Mouse (Mus musculus) embryonic facial prominence, embryonic 12.5 days (tissue): ENCODE data around the gene Bcas3. TPM values are rescaled to one million over a fixed set of nuclear protein-coding genes. Genes with fewer than 3 reads are reported as not detected.

Experiments used
- ATAC-seq: fragments of 200-750 bp; cut with Nextera tagmentation; 2 replicates; pipeline ENCODE4 v1.8.0; 2017; ENCODE audit not compliant: insufficient number of reproducible peaks, insufficient read depth, low FRiP score, low TSS enrichment
- H3K27ac ChIP-seq: fragments of 300-500 bp; sonication (generic); 2 replicates; pipeline ENCODE4 v1.5.1; 2016; ENCODE audit warnings: mild to moderate bottlenecking
- H3K27me3 ChIP-seq: fragments of 300-500 bp; sonication (generic); 2 replicates; pipeline ENCODE4 v1.6.1; 2016; ENCODE audit warnings: mild to moderate bottlenecking, moderate library complexity
- H3K36me3 ChIP-seq: fragments of 300-500 bp; sonication (generic); 2 replicates; pipeline ENCODE4 v1.6.1; 2016; ENCODE audit warnings: mild to moderate bottlenecking
- H3K4me1 ChIP-seq: fragments of 300-500 bp; sonication (generic); 2 replicates; pipeline ENCODE4 v1.6.1; 2016
- H3K4me2 ChIP-seq: fragments of 300-500 bp; sonication (generic); replicated peaks from 2 replicates; pipeline ENCODE4 v1.6.1; 2016; ENCODE audit warnings: mild to moderate bottlenecking, moderate library complexity
- H3K4me3 ChIP-seq: fragments of 300-500 bp; sonication (generic); 2 replicates; pipeline ENCODE4 v1.5.1; 2016; ENCODE audit warnings: mild to moderate bottlenecking
- H3K9ac ChIP-seq: fragments of 300-500 bp; sonication (generic); 2 replicates; pipeline ENCODE4 v1.6.1; 2016; ENCODE audit warnings: mild to moderate bottlenecking, moderate library complexity
- H3K9me3 ChIP-seq: fragments of 300-500 bp; sonication (generic); 2 replicates; pipeline ENCODE4 v1.6.1; 2016; ENCODE audit warnings: mild to moderate bottlenecking, moderate library complexity
- WGBS: fragments of 180-500 bp; shearing (Covaris S2); methylation state at CpG from one replicate; pipeline ENCODE4 v1.1.7; 2016; 5-methylcytosine and 5-hydroxymethylcytosine counted together
- polyA plus RNA-seq: library from polyadenylated mRNA; unstranded; fragments of >200 nt; fragmentation: Nextera tagmentation; extraction: Ambion mirVana; gene quantifications from 2 replicates; pipeline ENCODE4 v1.2.1, GENCODE M21; 2016

Gene Bcas3
- polyA plus RNA-seq, 1 experiment from 2014 or later = 28.7 TPM

GRCm38 (mm10) chr11:85816471-85816870, 463.5 kb downstream of the Bcas3 start:
- no peaks in the 10 kb centered on the region for H3K9me3 ChIP-seq
- no peak overlapping the region for H3K4me2 ChIP-seq
- no peaks in the 10 kb centered on the region for H3K36me3 ChIP-seq
- no peak overlapping the region for H3K9ac ChIP-seq
- no peak overlapping the region for H3K4me3 ChIP-seq
- WGBS = 25% methylated on average over 5 of the region's 5 CpGs
- peaks cover 44% of the 10 kb centered on the region for H3K4me1 ChIP-seq
- ATAC-seq = no peak
- H3K27ac ChIP-seq = peak overlapping the region; percentile 31; the same call in 1 of the 2 replicates
- H3K27me3 ChIP-seq = peaks cover 6% of the 10 kb centered on the region

- Histone ChIP-seq H3K4me2 (no peak overlapping the region), H3K9ac (no peak overlapping the region), H3K4me1 (peaks cover 53% of the 10 kb centered on the region)
These were observed 465.4 kb downstream of the Bcas3 start for GRCm38 (mm10) chr11:85818401-85818800.

GRCm38 (mm10) chr11:85820959-85821358, 468.0 kb downstream of the Bcas3 start:
- Histone ChIP-seq H3K9me3 (no peaks in the 10 kb centered on the region), H3K27ac (no peak overlapping the region), H3K27me3 (peaks cover 17% of the 10 kb centered on the region), H3K4me2 (no peak overlapping the region), H3K4me1 (peaks cover 43% of the 10 kb centered on the region), H3K36me3 (no peaks in the 10 kb centered on the region), H3K9ac (no peak overlapping the region), H3K4me3 (no peak overlapping the region)
- 78% methylated on average over 3 of the region's 3 CpGs for WGBS
- no peak for ATAC-seq

More at GRCm38 (mm10) chr11:85818401-85818800, 465.4 kb downstream of the Bcas3 start:
- H3K4me3 ChIP-seq = no peak overlapping the region
- H3K9me3 ChIP-seq = no peaks in the 10 kb centered on the region
- H3K27ac ChIP-seq = no peak overlapping the region
- 71% methylated on average over 3 of the region's 3 CpGs for WGBS
- H3K27me3 ChIP-seq = peaks cover 6% of the 10 kb centered on the region
- no peaks in the 10 kb centered on the region for H3K36me3 ChIP-seq
- no peak for ATAC-seq

- H3K27me3 ChIP-seq = peaks cover 23% of the 10 kb centered on the region
- no peak overlapping the region for H3K4me3 ChIP-seq
- peaks cover 37% of the 10 kb centered on the region for H3K4me1 ChIP-seq
- H3K4me2 ChIP-seq = no peak overlapping the region
- H3K36me3 ChIP-seq = no peaks in the 10 kb centered on the region
- H3K9ac ChIP-seq = no peak overlapping the region
- no peak overlapping the region for H3K27ac ChIP-seq
- no peaks in the 10 kb centered on the region for H3K9me3 ChIP-seq
- WGBS = 77% methylated on average over 9 of the region's 9 CpGs
- no peak for ATAC-seq
These were observed 468.7 kb downstream of the Bcas3 start for GRCm38 (mm10) chr11:85821659-85822058.

- peaks cover 48% of the 10 kb centered on the region for H3K4me1 ChIP-seq
- H3K36me3 ChIP-seq = no peaks in the 10 kb centered on the region
- H3K4me2 ChIP-seq = no peak overlapping the region
- no peak for ATAC-seq
- H3K4me3 ChIP-seq = no peak overlapping the region
- 12% methylated on average over 6 of the region's 6 CpGs for WGBS
- no peak overlapping the region for H3K27ac ChIP-seq
- H3K9ac ChIP-seq = no peak overlapping the region
- peaks cover 36% of the 10 kb centered on the region for H3K27me3 ChIP-seq
- no peaks in the 10 kb centered on the region for H3K9me3 ChIP-seq
These were observed 470.2 kb downstream of the Bcas3 start for GRCm38 (mm10) chr11:85823181-85823580.

GRCm38 (mm10) chr11:85823794-85824193, 470.8 kb downstream of the Bcas3 start:
- no peak overlapping the region for H3K9ac ChIP-seq
- H3K27ac ChIP-seq = no peak overlapping the region
- H3K4me1 ChIP-seq = peaks cover 52% of the 10 kb centered on the region
- ATAC-seq = no peak
- H3K4me3 ChIP-seq = no peak overlapping the region
- H3K9me3 ChIP-seq = no peaks in the 10 kb centered on the region
- H3K4me2 ChIP-seq = no peak overlapping the region
- no peaks in the 10 kb centered on the region for H3K36me3 ChIP-seq
- peaks cover 41% of the 10 kb centered on the region for H3K27me3 ChIP-seq
- 47% methylated on average over 4 of the region's 4 CpGs for WGBS

GRCm38 (mm10) chr11:85825031-85825430, 472.1 kb downstream of the Bcas3 start:
- no peak for ATAC-seq
- no peak overlapping the region for H3K4me2 ChIP-seq
- WGBS = 71% methylated on average over 10 of the region's 10 CpGs
- H3K36me3 ChIP-seq = no peaks in the 10 kb centered on the region
- H3K4me3 ChIP-seq = no peak overlapping the region
- H3K9me3 ChIP-seq = no peaks in the 10 kb centered on the region
- H3K27ac ChIP-seq = no peak overlapping the region
- peaks cover 49% of the 10 kb centered on the region for H3K27me3 ChIP-seq
- no peak overlapping the region for H3K9ac ChIP-seq
- H3K4me1 ChIP-seq = peaks cover 56% of the 10 kb centered on the region

GRCm38 (mm10) chr11:85825823-85826222, 472.9 kb downstream of the Bcas3 start:
- no peak overlapping the region for H3K27ac ChIP-seq
- no peaks in the 10 kb centered on the region for H3K9me3 ChIP-seq
- peaks cover 52% of the 10 kb centered on the region for H3K27me3 ChIP-seq
- no peak for ATAC-seq
- no peak overlapping the region for H3K4me3 ChIP-seq
- H3K4me1 ChIP-seq = peaks cover 64% of the 10 kb centered on the region
- no peaks in the 10 kb centered on the region for H3K36me3 ChIP-seq
- H3K4me2 ChIP-seq = no peak overlapping the region
- H3K9ac ChIP-seq = no peak overlapping the region
- WGBS = 63% methylated on average over 7 of the region's 7 CpGs

- Histone ChIP-seq H3K4me1 (peaks cover 61% of the 10 kb centered on the region), H3K36me3 (no peaks in the 10 kb centered on the region), H3K9ac (no peak overlapping the region), H3K27me3 (peaks cover 56% of the 10 kb centered on the region), H3K27ac (no peak overlapping the region; the same call in 1 of the 2 replicates), H3K4me2 (0 out of 2 replicates have a peak overlapping the region, but pooled peaks have one; percentile 13), H3K4me3 (no peak overlapping the region), H3K9me3 (no peaks in the 10 kb centered on the region)
- no peak for ATAC-seq
- WGBS = 9% methylated on average over 9 of the region's 9 CpGs
These were observed 474.4 kb downstream of the Bcas3 start for GRCm38 (mm10) chr11:85827342-85827741.

- Histone ChIP-seq H3K27me3 (peaks cover 56% of the 10 kb centered on the region), H3K36me3 (no peaks in the 10 kb centered on the region), H3K4me2 (peak overlapping the region; percentile 72), H3K4me1 (peaks cover 54% of the 10 kb centered on the region), H3K9me3 (no peaks in the 10 kb centered on the region), H3K27ac (peak overlapping the region; percentile 98), H3K9ac (peak overlapping the region; percentile 99), H3K4me3 (peak overlapping the region; percentile 54)
- WGBS = 8% methylated on average over 38 of the region's 38 CpGs
- ATAC-seq = no peak
These were observed 475.9 kb downstream of the Bcas3 start for GRCm38 (mm10) chr11:85828691-85829519.

GRCm38 (mm10) chr11:85829520-85830440, 476.8 kb downstream of the Bcas3 start:
- Histone ChIP-seq H3K27ac (peak overlapping the region; percentile 98), H3K27me3 (peaks cover 56% of the 10 kb centered on the region), H3K4me2 (peak overlapping the region; percentile 72), H3K4me1 (peaks cover 52% of the 10 kb centered on the region), H3K4me3 (peak overlapping the region; percentile 54), H3K9me3 (no peaks in the 10 kb centered on the region), H3K9ac (peak overlapping the region; percentile 99), H3K36me3 (no peaks in the 10 kb centered on the region)
- under 1% methylated on average over 57 of the region's 61 CpGs for WGBS
- ATAC-seq = no peak
